Comparison of ENCODE assay signal across 8 mouse cellular contexts in genomic region chr15:99000535-99001283, GRCm38 (mm10). TPM values are rescaled to one million over a fixed set of nuclear protein-coding genes. Genes with fewer than 3 reads are reported as not detected.
DNase-seq lines count a peak whose midpoint lies in the region; ATAC-seq and TF ChIP-seq lines count a peak whose summit lies in the region.

No protein-coding gene starts in this region.

- peak; percentile 50 for DNase-seq in gastrocnemius, adult 2 months
- DNase-seq in gastrocnemius, postnatal 25 days = no peak
- DNase-seq in NIH3T3 (ENCODE audit: low read depth) = peak; percentile 88
- peak; percentile 65 for DNase-seq in thymus, postnatal 4 days

- intact Hi-C loops in gastrocnemius, adult 2 months (cut with DNase I) = no loop called here

- no peaks in the 10 kb centered on the region for H3K9me3 ChIP-seq in embryonic facial prominence, embryonic 13.5 days
- H3K9me3 ChIP-seq in hindbrain, embryonic 12.5 days (replicated peaks) = 0 out of 2 replicates have a peak, but pooled peaks cover 5% of the 10 kb centered on the region
- peaks cover 11% of the 10 kb centered on the region; the same call in 1 of the 2 replicates for H3K9me3 ChIP-seq in limb, embryonic 12.5 days
- H3K9me3 ChIP-seq in midbrain, embryonic 12.5 days = no peaks in the 10 kb centered on the region

- no peak for ATAC-seq in embryonic facial prominence, embryonic 13.5 days (ENCODE audit: insufficient number of reproducible peaks, insufficient read depth, low FRiP score, low TSS enrichment, low read depth)
- no peak for ATAC-seq in hindbrain, embryonic 12.5 days (ENCODE audit: low FRiP score)
- no peak for ATAC-seq in limb, embryonic 12.5 days (ENCODE audit: insufficient number of reproducible peaks, insufficient read depth, low FRiP score, low TSS enrichment, low read depth)
- no peak for ATAC-seq in midbrain, embryonic 12.5 days (ENCODE audit: low FRiP score, low read depth)

- no peak overlapping the region for H3K9ac ChIP-seq in embryonic facial prominence, embryonic 13.5 days
- no peak overlapping the region for H3K9ac ChIP-seq in hindbrain, embryonic 12.5 days
- no peak overlapping the region for H3K9ac ChIP-seq in limb, embryonic 12.5 days (replicated peaks)
- H3K9ac ChIP-seq in midbrain, embryonic 12.5 days (replicated peaks) = peak overlapping the region; percentile 41; the same call in 1 of the 2 replicates

- WGBS in embryonic facial prominence, embryonic 13.5 days = 38% methylated on average over 14 of the region's 14 CpGs
- WGBS in hindbrain, embryonic 12.5 days = 44% methylated on average over 14 of the region's 14 CpGs
- 45% methylated on average over 14 of the region's 14 CpGs for WGBS in limb, embryonic 12.5 days
- WGBS in midbrain, embryonic 12.5 days = 39% methylated on average over 14 of the region's 14 CpGs

- peak overlapping the region; percentile 62 for H3K4me3 ChIP-seq in gastrocnemius, adult 2 months
- peak overlapping the region; percentile 30; the same call in 1 of the 2 replicates for H3K4me3 ChIP-seq in embryonic facial prominence, embryonic 13.5 days
- H3K4me3 ChIP-seq in hindbrain, embryonic 12.5 days = no peak overlapping the region
- peak overlapping the region; percentile 22; the same call in 1 of the 2 replicates for H3K4me3 ChIP-seq in limb, embryonic 12.5 days (replicated peaks)
- H3K4me3 ChIP-seq in midbrain, embryonic 12.5 days = no peak overlapping the region

- H3K27me3 ChIP-seq in embryonic facial prominence, embryonic 13.5 days = no peaks in the 10 kb centered on the region
- H3K27me3 ChIP-seq in hindbrain, embryonic 12.5 days = 0 out of 2 replicates have a peak, but pooled peaks cover 5% of the 10 kb centered on the region
- peaks cover 6% of the 10 kb centered on the region for H3K27me3 ChIP-seq in limb, embryonic 12.5 days
- H3K27me3 ChIP-seq in midbrain, embryonic 12.5 days = peaks cover 11% of the 10 kb centered on the region

- H3K36me3 ChIP-seq in embryonic facial prominence, embryonic 13.5 days = no peaks in the 10 kb centered on the region
- no peaks in the 10 kb centered on the region for H3K36me3 ChIP-seq in hindbrain, embryonic 12.5 days
- no peaks in the 10 kb centered on the region for H3K36me3 ChIP-seq in limb, embryonic 12.5 days
- H3K36me3 ChIP-seq in midbrain, embryonic 12.5 days = no peaks in the 10 kb centered on the region

- TF ChIP-seq CTCF in gastrocnemius, adult 2 months (IDR thresholded peaks at IDR 0.05) = peak; percentile 83

- peak overlapping the region; percentile 60 for H3K4me2 ChIP-seq in embryonic facial prominence, embryonic 13.5 days
- H3K4me2 ChIP-seq in hindbrain, embryonic 12.5 days (replicated peaks) = peak overlapping the region; percentile 43; the same call in 1 of the 2 replicates
- H3K4me2 ChIP-seq in limb, embryonic 12.5 days = peak overlapping the region; percentile 55
- H3K4me2 ChIP-seq in midbrain, embryonic 12.5 days (replicated peaks) = peak overlapping the region; percentile 42

- H3K4me1 ChIP-seq in embryonic facial prominence, embryonic 13.5 days = peaks cover 18% of the 10 kb centered on the region
- peaks cover 22% of the 10 kb centered on the region for H3K4me1 ChIP-seq in hindbrain, embryonic 12.5 days
- H3K4me1 ChIP-seq in limb, embryonic 12.5 days (replicated peaks) = peaks cover 11% of the 10 kb centered on the region
- H3K4me1 ChIP-seq in midbrain, embryonic 12.5 days = peaks cover 22% of the 10 kb centered on the region

- H3K27ac ChIP-seq in gastrocnemius, adult 2 months = peak overlapping the region; percentile 60
- H3K27ac ChIP-seq in embryonic facial prominence, embryonic 13.5 days = peak overlapping the region; percentile 71
- peak overlapping the region; percentile 48; the same call in 1 of the 2 replicates for H3K27ac ChIP-seq in hindbrain, embryonic 12.5 days
- H3K27ac ChIP-seq in limb, embryonic 12.5 days = peak overlapping the region; percentile 62
- H3K27ac ChIP-seq in midbrain, embryonic 12.5 days (replicated peaks) = 0 out of 2 replicates have a peak overlapping the region, but pooled peaks have one; percentile 22

RNA-seq across cellular contexts. Expression of gene Tuba1c, which starts 29.0 kb away (rescaled TPM):
- total RNA-seq in gastrocnemius, adult 2 months (2021) = 1 to 10 TPM; 7.1 to 7.7 TPM
- 10 to 100 TPM in 1 of 2 experiments, 1 to 10 TPM in 1; 7.1 to 10.7 TPM for total RNA-seq in gastrocnemius, postnatal 25 days (2021)
- polyA plus RNA-seq in embryonic facial prominence, embryonic 13.5 days (2015; fragmentation: Nextera tagmentation; extraction: Ambion mirVana) = 109 and 124 TPM in 2 replicates
- 59.6 and 72.4 TPM in 2 replicates for polyA plus RNA-seq in hindbrain, embryonic 12.5 days (2016; fragmentation: Nextera tagmentation; extraction: Ambion mirVana)
- 128 and 135 TPM in 2 replicates for polyA plus RNA-seq in limb, embryonic 12.5 days (2016; fragmentation: Nextera tagmentation; extraction: Ambion mirVana)
- polyA plus RNA-seq in midbrain, embryonic 12.5 days (2016; fragmentation: Nextera tagmentation; extraction: Ambion mirVana) = 73.7 and 79.3 TPM in 2 replicates

RNA-seq across cellular contexts. Expression of gene Tuba1a, which starts 47.2 kb away (rescaled TPM):
- 10 to 100 TPM; 17.1 to 43.2 TPM for total RNA-seq in gastrocnemius, adult 2 months (2021)
- total RNA-seq in gastrocnemius, postnatal 25 days (2021) = 10 to 100 TPM; 43.5 to 52.6 TPM
- 1,291 and 1,480 TPM in 2 replicates for polyA plus RNA-seq in embryonic facial prominence, embryonic 13.5 days (2015; fragmentation: Nextera tagmentation; extraction: Ambion mirVana)
- polyA plus RNA-seq in hindbrain, embryonic 12.5 days (2016; fragmentation: Nextera tagmentation; extraction: Ambion mirVana) = 9,547 and 9,692 TPM in 2 replicates
- polyA plus RNA-seq in limb, embryonic 12.5 days (2016; fragmentation: Nextera tagmentation; extraction: Ambion mirVana) = 1,314 and 1,328 TPM in 2 replicates
- polyA plus RNA-seq in midbrain, embryonic 12.5 days (2016; fragmentation: Nextera tagmentation; extraction: Ambion mirVana) = 9,394 and 9,642 TPM in 2 replicates

RNA-seq across cellular contexts. Expression of gene Gm49450, which starts 47.4 kb away (rescaled TPM):
- total RNA-seq in gastrocnemius, adult 2 months (2021) = not detected
- total RNA-seq in gastrocnemius, postnatal 25 days (2021) = not detected
- polyA plus RNA-seq in embryonic facial prominence, embryonic 13.5 days (2015; fragmentation: Nextera tagmentation; extraction: Ambion mirVana) = not detected in 2 replicates
- polyA plus RNA-seq in hindbrain, embryonic 12.5 days (2016; fragmentation: Nextera tagmentation; extraction: Ambion mirVana) = not detected in 2 replicates
- polyA plus RNA-seq in limb, embryonic 12.5 days (2016; fragmentation: Nextera tagmentation; extraction: Ambion mirVana) = not detected in 2 replicates
- not detected in 2 replicates for polyA plus RNA-seq in midbrain, embryonic 12.5 days (2016; fragmentation: Nextera tagmentation; extraction: Ambion mirVana)

RNA-seq across cellular contexts. Expression of gene Prph, which starts 54.3 kb away (rescaled TPM):
- total RNA-seq in gastrocnemius, adult 2 months (2021) = 1 to 10 TPM in 1 of 2 experiments, under 1 TPM in 1; 0.31 to 1.2 TPM
- total RNA-seq in gastrocnemius, postnatal 25 days (2021) = 1 to 10 TPM in 1 of 2 experiments, under 1 TPM in 1; 0.75 to 1.4 TPM
- polyA plus RNA-seq in embryonic facial prominence, embryonic 13.5 days (2015; fragmentation: Nextera tagmentation; extraction: Ambion mirVana) = 1.8 and 7.1 TPM in 2 replicates
- 23.3 and 35.6 TPM in 2 replicates for polyA plus RNA-seq in hindbrain, embryonic 12.5 days (2016; fragmentation: Nextera tagmentation; extraction: Ambion mirVana)
- polyA plus RNA-seq in limb, embryonic 12.5 days (2016; fragmentation: Nextera tagmentation; extraction: Ambion mirVana) = 0.19 and 5.1 TPM in 2 replicates
- polyA plus RNA-seq in midbrain, embryonic 12.5 days (2016; fragmentation: Nextera tagmentation; extraction: Ambion mirVana) = 5.4 and 8.1 TPM in 2 replicates

Comparison
In these comparisons a context has a peak if more than half of its experiments do, and no peak if none do; other contexts are left out.
1. H3K4me3 ChIP-seq: peak in gastrocnemius, adult 2 months (single experiment), embryonic facial prominence, embryonic 13.5 days (single experiment) and limb, embryonic 12.5 days (single experiment); none in hindbrain, embryonic 12.5 days (single experiment) and midbrain, embryonic 12.5 days (single experiment).
2. Peak in every context shown above with its lines, with median percentiles within 50 percentile points of each other: H3K27ac ChIP-seq and H3K4me2 ChIP-seq.